Mouse (Mus musculus): ENCODE measurements around the gene Tulp2.
"Not testable (repeated sequence)": the region's sequence is repeated elsewhere in the genome, so short reads cannot be mapped to it uniquely, and the experiment has no call there.

DNA sequence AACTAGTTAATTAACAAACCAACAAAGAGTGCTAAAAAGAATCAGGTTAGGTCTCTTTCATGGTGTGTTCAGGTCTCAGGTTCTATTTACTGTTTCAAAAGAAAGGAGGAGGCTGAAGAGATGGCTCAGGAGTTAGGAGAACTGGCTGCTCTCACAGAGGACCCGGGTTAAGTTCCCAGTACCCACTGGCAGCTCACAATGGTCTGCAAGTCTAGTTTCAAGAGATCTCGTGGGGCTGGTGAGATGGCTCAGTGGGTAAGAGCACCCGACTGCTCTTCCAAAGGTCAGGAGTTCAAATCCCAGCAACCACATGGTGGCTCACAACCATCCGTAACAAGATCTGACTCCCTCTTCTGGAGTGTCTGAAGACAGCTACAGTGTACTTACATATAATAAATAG is 1.4 kb upstream of the Tulp2 start:
- TF ChIP-seq POU5F1 (IDR thresholded peaks at IDR 0.05; ENCODE audit: borderline replicate concordance, low read length); CTCF (conservative IDR thresholded peaks at IDR 0.05; ENCODE audit: low read length); NANOG (IDR thresholded peaks at IDR 0.05; ENCODE audit: borderline replicate concordance, low read length): not testable (repeated sequence)

Measured in E14TG2a.4 (cell line).